Mouse (Mus musculus) retina, postnatal 7 days (tissue): ENCODE data around the gene Nr2f1.

Experiments
- DNase-seq: peaks from one replicate; pipeline ENCODE4 v3.0.0-alpha.2; 2012; ENCODE audit warnings: low read depth, low spot score

The Nr2f1 gene

GRCm38 (mm10) chr13:78179312-78180097 is 20.1 kb downstream of the Nr2f1 start:
- DNase-seq: no peak

GRCm38 (mm10) chr13:78178771-78179170 is 20.8 kb downstream of the Nr2f1 start:
- no peak for DNase-seq

GRCm38 (mm10) chr13:78178021-78178420 is 21.5 kb downstream of the Nr2f1 start:
- no peak for DNase-seq

GRCm38 (mm10) chr13:78177381-78177950 is 22.1 kb downstream of the Nr2f1 start:
- no peak for DNase-seq

- no peak for DNase-seq
Measured at GRCm38 (mm10) chr13:78175821-78176380, 23.7 kb downstream of the Nr2f1 start.

- DNase-seq: no peak
Measured at GRCm38 (mm10) chr13:78174891-78175290, 24.7 kb downstream of the Nr2f1 start.

GRCm38 (mm10) chr13:78174191-78174590 is 25.4 kb downstream of the Nr2f1 start:
- no peak for DNase-seq

- no peak for DNase-seq
Measured at GRCm38 (mm10) chr13:78172861-78173260, 26.7 kb downstream of the Nr2f1 start.

- no peak for DNase-seq
Measured at GRCm38 (mm10) chr13:78171984-78172636, 27.4 kb downstream of the Nr2f1 start.

- DNase-seq: no peak
Measured at GRCm38 (mm10) chr13:78171320-78171719, 28.2 kb downstream of the Nr2f1 start.

- DNase-seq: no peak
Measured at GRCm38 (mm10) chr13:78168166-78168565, 31.4 kb downstream of the Nr2f1 start.

GRCm38 (mm10) chr13:78164941-78165340 is 34.6 kb downstream of the Nr2f1 start:
- no peak for DNase-seq

- peak; percentile 57 for DNase-seq
Measured at GRCm38 (mm10) chr13:78163087-78163958, 36.2 kb downstream of the Nr2f1 start.

GRCm38 (mm10) chr13:78162149-78162548 is 37.4 kb downstream of the Nr2f1 start:
- DNase-seq: no peak

GRCm38 (mm10) chr13:78157465-78157864 is 42.1 kb downstream of the Nr2f1 start:
- DNase-seq: no peak
